Mouse (Mus musculus): ENCODE measurements at regions not wholly inside any gene's neighbourhood (a gene's known extent, or its start where the extent isn't known, plus 50 kb on each side); places are given as distances from the start of the nearest gene placed in this dataset.

DNA sequence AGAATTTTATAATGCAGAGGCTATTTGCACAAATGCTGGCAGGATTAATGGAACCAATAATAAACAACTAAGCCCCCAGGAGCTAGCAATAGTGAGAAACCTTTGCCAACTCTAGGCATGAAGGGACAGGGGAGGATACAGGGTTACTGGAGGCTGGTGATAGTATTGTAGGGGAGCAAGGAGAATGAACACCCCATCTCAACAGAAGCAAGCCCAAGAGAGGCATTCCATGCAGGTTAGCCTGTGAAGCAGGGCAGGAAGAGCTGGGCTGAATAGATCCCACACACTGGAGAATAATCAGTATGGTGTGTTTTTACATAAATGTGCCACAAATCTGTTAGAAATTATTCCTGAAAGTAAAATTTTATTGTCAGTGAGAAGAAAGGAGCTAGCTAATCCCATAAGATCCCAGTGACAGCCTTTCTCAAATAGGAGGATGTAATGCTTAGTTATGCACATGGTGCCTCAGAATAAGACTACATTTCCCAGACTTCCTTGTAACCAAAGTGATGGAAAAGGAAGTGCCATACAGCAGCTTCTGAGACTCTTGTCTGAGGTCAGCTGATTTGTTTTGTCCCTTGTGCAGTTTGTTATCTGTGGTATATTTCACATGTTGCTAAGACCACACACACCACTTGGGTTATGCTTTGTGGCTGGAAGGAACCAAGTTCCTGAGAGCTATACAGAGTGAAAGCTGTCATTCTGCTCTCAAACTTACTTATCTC is 111.1 kb downstream of the Ccdc71l start:
- no peak for DNase-seq

DNA sequence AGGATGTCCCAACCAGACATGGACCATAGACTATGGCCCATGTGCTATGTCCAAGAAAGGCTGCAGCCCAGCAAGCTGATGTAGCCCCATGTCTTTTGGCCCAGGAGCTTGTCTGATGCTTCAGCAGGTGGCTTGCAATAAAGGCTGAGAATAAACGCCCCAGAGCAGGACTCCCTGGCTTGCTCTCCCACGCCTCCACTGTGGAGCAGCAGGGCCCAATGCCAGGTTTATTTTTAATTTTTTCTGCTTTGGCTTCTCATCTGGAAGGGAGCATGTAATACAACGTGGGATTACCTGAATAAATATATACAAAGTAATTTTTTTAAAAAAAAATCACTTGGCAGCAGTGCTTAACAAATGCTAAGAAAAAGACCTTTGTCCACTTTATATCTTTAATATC is 125.7 kb downstream of the Ccdc71l start:
- no peak for DNase-seq

DNA sequence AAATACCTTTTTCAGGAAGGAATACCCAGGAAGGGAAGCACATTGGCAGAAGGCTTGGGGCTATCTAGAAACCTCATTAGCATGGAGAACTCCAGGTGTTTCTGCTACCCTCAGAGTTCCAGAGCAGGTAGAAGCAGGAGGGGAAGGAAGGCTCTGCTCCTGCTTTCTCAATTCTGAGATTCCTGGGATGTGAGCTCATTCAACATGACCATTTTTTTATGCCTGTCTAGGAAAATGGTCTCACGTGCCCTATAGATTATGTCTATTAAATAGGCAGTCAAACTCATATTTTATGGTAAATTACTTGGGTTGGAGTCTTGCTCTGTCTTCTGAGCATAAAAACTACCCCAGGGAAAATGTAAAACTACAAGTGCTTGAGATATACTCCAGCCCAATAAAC is 130.2 kb downstream of the Ccdc71l start:
- DNase-seq: no peak

DNA sequence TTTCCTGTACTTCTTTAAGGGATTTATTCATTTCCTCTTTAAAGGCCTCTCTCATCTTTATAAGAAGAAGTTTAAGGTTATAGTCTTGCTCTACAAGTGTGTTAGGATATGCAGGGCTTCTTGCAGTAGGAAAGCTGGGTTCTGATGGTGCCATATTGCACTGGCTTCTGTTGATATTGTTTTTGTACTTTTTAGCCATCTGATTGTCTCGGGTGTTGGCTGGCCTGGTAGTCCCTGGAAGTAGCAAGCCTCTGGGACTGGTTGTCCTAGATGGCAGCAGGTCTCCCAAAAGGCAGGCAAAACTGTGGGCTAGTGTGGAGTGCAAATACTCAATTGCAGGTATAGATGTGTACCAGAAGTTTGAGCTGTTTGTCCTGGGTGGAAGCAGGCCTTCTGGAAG is 147.1 kb downstream of the Ccdc71l start:
- DNase-seq: no peak

DNA sequence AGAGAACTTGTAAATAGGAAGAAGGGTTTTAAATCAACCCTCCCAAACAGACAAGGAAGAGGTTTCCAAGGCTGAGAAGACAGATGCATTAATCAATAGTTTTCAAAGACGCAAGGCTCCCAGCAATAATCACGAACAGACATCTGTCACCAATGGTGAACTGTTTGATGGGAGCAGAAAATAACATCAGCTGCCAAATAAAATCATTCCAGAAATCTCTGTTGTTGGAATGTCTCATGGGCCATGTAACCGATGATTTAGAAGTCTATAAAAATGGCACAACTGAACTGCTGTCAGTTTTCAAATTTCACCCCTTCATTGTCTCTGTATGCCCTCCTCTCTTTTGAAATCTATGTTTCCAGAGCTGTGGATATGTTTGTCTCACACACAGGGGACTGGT is 152.7 kb downstream of the Ccdc71l start:
- no peak for DNase-seq

DNA sequence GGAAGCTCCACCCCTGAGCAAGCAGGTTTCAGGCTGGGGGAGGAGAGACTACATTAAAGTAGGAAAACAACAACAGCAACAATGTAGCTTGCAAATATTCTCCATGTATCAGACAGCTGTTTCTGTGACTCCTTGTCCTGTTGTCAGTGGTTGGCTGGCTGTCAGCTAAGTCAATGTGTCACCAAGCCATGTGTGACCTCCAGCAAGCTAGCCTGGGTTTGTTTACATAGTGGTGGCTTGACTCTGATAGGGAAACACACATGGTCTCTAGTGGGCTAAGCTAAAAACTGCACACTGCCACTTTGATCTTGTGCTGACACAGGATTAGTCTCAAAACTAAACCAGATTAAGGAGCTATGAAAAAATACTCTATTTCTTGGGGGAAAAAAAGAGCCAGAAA is 155.1 kb downstream of the Ccdc71l start:
- DNase-seq: peak; percentile 8

DNA sequence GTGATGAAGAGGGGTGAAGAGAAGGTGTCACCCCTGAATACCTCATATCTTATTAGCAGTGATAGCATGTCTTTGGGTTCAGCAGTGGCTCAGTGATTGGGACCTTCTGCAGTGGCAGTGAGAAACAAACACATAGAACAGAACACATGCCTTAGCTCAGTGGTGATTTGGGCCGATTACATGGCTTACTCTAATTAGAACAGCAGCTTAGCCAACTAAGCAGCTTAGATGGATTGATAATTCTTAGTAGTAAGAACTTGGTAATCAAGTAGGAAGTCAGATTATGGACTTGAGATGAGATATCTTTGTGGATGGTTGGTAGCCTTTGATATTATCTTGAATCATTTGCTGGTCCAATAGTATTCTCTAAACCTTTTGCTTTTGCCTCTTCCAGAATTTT is 167.0 kb downstream of the Ccdc71l start:
- no peak for DNase-seq

DNA sequence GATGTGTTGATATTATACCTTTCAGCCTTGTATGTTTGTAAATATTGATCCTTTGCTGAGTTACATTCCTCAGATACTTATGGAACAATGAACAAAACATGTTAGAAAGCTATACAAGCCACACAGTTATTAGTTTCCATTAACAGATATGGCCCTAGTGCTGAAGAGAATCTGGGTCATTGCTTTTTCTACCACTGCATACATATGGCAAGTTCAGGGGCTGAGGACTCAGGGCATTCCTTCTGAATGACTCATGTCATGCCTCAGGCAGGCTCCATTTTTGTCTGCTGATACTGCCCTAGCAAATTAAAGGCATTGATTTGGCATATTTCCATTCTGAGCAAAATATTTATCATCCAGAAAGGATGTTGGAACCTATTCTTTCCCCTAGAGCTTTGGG is 167.9 kb downstream of the Ccdc71l start:
- no peak for DNase-seq

DNA sequence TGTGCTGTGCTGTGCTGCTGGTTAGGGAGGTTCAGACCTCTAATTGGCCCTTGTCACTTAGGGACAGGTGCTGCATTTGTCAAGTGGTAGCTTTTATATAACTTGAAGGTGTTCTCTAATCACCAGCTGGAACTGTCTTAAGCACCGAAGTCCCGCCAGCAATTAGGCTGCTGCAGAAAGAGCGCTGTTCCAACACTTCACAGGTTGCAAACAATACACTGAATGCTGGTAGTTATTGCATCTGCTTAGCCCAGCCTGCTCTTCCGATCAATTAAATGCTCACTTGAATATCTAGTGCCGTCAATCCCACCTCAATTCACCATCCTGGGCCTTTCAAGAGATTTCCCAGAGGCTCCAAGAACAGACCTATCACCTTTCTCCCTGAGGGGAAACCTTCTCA is 175.3 kb downstream of the Ccdc71l start:
- no peak for DNase-seq

DNA sequence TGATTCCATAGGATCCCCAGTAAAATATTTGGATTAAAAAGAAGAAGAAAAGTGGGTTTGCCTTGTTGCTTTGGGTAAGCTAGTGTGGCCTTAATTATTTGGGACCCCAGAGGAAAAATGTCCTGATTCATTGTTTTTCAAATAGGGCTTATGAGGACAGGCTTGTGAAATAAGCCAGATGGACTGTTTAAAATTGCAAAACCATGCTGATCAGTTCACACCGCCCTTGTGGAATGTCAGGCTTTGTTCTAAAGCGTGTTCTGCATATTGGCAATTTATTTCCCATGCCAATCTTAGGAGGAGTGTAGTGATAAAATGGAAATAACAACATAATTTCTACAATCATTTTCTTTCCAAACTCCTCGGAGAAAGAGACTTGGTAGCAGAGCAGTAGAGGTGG is 189.3 kb downstream of the Ccdc71l start:
- DNase-seq: no peak

DNA sequence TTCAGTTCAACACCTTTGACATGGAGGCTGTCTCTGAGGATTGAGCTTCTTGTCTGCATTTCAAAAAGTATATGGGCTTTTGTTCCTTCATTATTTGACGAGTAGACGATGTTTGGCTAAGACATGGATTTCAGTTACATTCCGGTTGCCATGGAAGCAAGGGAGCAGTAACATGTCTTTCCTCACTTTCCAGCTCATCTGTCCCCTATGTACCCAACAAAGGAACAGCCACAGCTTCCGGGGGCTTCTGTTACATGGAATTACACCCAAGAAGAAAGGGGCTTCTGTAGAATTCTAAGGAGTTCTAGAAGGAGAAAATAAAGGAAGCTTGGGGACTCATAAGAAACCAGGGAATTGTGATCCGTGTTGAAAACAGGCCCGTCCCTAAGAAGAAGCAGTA is 202.8 kb downstream of the Ccdc71l start:
- no peak for DNase-seq

DNA sequence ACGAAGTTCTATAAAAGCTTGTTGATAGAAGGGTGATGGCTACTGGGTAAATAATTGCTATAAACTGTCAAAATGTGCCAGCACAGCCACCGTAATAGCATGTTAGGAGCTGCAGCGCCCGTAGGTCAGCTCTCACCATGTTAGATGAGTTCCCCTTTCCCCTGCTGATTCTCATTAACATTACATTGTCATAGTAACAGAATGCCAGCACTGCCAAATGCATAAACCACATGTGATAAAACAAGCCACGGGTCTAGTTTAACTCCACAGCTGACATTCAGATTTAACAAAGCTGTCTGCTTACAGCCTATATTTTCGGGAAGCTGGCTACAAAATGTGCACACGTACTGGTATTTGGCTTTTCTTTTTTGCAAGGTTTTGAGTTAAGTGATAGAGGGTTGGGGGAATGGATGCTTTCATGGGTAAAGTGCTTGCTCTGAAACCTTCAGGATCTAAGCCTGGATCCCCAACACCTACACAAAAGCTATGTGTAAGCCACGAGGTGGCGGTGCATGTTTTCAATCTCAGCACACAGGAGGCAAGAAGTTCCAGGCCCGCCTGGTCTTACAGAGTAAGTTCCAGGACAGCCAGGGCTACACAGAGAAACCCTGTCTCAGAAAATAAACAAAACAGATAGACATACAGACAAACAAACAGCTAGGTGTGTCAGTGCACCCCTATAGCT is 217.1 kb upstream of the Nampt start:
- DNase-seq: no peak

DNA sequence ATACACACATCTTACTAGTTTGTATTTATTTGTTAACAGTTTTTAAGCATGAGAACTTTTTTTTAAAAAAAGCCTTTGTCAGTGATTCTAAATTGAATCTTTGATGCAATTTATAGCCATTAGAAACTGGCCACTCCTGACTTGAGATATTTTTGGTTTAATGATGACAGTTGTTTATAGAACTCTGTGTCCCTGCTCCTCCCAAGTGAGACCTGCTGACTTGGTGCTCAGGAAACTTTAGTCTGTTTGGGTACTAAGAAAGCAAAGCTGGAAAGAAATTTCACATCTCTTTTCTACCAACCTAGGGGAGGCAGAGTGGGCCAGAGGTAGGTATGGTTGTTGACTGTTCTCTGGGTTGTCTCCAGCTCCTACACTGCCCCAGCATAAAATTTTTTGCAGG is 214.0 kb upstream of the Nampt start:
- DNase-seq: no peak

DNA sequence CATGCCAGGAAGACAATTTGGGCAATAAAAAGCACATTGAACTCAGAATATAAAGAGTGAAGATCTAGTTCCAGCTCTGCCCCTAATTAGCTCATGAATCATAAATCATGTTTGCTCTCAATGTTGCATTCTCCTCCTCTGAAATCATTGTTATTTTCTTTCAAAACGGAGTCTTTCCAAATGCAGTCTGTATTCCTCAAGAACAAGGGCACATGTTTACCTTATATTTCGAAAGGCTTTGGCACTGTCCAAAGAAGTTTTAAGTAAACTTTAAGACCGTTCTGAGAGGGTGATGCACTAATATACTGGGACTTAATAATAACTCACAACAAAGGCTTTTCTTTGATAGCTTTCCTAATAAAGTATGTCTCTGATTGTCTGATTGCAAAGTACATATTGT is 204.3 kb upstream of the Nampt start:
- DNase-seq: no peak

DNA sequence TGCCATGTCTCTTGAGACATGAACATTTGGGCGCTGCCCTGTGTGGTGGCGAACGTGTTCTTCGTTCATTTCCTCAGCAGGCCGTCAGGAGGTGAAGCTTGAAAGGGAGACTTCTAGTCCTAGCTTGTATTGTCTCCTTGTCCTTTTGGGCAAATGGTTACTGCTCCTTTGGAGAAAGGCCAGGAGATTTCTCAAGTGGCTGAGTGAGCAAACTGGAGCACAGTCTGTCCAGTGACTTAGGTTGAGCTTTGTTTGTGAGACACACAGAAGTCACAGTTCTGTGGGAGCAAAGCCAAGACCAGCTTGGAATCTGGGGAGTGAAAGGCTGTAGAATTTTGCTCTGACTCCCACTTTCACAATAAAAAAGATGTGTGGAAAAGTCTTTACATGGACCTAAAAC is 203.3 kb upstream of the Nampt start:
- peak; percentile 72 for DNase-seq

DNA sequence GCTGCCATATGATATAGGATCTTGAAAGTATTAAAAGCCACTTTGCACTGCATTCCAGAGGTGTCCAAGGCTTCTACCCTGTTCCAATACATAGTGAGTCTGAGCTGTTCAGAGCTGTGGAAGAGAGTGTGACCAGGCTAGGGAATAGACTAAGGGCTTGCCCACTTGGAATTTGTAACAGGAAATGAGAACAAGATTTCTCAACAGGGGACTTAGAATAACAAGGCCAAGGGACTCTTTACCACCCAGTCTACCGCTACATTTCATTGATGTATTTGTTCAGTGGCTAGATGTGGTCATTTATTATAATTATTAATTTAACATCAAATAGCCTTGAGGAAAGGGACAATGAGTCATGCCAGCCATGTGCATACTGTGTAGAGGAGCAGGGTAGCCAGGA is 202.3 kb upstream of the Nampt start:
- no peak for DNase-seq

DNA sequence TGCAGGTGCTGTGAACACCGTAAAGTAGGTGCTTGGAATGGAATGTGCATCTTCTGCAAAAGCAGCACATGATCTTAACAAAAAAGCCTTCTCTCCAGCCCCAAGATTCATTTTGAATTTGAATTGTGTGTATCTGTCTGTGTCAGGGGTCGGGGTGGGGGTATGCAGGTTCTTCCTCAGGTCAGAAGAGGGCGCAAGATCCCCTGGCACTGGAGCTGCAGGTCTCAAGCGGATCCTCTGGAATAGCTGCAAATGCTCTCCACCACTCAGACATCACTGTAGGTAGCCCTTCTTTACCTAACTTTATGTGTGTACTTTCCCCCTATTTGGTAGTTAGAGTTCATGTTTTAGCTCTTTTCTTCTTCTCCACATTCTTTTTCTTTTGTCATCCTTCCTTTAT is 199.5 kb upstream of the Nampt start:
- DNase-seq: no peak

DNA sequence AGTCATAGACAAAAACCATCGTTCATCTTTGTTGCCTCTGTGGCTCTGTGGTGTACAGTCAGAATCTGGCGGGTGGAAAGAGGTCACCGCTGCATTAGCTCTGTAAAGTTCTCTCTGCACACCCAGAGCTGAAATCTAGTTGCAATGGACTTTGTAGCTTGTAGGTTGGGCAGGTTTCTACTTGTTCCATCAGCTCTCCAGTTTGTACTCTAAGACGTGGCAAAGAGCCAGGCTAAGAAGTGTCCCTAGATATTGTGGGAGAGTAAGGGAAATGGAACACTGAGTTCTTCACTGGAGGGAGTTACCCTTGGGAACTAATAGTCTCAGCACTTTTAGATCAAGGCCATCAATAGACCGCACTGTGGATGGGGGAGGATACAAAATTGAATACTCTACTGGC is 197.6 kb upstream of the Nampt start:
- peak; percentile 17 for DNase-seq

DNA sequence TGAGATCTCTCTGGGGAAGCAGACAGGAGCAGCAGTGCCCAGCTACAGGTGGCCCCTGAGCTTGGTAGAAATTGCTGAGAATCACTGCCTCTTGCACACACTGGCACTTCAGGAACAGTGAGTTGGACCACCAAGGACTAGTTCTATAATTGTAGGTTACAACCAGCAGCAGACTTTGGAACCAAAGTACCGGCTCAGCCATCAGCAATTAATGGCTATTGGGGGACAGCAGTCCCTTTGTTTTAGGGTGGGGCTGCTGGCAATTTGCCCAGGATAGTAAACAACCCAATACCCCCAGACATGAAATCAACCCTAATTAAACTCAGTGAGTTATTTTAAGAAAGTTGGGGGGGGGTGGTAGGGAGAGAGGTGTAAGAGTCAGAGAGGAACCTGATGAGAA is 190.8 kb upstream of the Nampt start:
- no peak for DNase-seq

DNA sequence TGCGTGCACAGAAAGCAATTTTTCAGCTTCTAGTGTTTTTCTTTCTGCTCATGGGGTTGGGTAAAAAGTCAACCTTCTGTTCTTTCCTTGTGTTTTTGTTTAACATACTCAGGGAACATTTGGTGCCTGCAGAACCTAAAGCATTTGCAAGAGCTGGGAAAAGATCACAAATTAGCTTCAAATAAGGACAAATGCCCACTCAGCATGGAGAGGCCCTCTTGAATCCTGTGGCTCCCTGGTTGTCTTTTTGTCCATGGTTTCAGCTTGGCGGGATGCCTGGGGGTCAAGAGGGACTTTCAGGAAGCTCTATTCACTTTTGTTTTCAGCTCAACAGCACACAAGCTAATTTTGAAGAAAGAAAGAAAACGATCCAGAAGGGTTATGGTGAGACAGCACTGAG is 186.4 kb upstream of the Nampt start:
- DNase-seq: peak; percentile 68

DNA sequence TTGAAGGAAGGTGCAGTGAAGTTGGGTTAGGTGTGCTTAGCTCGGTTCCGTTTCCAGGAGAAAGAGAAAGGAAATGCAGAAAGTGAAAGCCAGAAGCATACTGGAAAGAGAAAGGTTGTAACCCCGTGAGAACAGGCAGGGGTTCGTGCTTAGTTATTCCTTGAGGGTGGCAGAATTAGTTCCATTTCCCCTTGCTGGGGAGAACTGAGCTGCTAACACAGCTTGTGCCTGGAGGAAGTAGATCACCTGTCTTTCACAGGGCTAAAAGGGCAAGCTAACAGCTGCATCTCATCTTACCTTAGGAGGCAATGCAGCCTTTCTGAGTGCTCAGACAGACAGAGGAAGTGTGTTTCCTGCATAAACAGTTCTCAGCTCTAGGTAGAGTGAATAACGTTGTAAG is 184.3 kb upstream of the Nampt start:
- DNase-seq: no peak

DNA sequence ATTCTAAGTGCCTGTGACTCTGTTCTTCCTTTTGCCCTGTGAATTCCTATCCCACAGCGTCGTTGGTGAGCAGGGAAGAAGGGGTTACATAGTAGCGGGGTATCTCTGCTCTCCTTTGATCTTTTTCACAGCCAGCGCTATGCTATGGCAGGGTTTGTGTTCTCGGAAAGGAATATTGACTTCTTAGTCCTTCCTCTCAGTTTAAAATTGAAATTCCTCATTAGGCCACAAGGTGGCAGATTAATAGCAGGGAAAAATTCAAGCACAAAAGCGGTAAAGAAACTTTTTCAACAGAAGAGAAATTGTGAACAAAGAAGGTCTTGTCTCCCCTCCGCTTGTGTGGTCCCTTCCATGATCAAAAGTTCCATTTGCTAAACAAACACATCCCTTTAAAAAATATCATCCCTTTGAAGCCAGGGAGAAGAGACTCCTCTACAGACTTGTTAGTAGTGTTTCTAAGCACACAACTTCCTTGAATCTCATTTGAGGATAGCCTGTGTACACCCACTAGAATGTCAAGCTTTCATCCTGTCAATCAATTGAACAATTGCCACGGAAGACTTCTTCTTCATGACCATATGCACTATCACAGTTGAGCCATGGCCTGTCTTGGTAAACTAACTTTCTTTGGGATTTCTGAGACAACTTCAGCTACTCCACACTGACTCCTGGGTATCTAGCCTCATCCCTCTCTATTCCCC is 181.8 kb upstream of the Nampt start:
- peak; percentile 36 for DNase-seq

DNA sequence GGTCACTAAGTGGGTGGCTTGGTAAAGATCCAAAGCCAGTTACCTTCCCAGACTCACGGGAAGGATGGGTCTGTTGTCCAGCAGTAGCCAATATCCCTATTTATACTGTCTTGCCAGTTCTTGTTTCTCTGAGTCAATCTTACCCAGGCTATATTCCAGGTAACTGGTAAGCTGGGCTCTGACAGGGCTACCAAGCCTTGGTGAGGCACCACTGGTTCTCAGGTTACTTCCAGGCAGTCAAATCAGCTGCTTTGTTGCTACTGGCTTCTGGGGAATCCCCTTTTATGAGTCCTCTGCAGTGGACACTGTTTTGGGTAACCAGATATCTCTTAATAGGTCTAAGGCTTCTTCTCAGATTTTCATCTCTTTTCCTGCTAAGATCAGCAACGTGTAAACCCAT is 178.8 kb upstream of the Nampt start:
- DNase-seq: no peak

DNA sequence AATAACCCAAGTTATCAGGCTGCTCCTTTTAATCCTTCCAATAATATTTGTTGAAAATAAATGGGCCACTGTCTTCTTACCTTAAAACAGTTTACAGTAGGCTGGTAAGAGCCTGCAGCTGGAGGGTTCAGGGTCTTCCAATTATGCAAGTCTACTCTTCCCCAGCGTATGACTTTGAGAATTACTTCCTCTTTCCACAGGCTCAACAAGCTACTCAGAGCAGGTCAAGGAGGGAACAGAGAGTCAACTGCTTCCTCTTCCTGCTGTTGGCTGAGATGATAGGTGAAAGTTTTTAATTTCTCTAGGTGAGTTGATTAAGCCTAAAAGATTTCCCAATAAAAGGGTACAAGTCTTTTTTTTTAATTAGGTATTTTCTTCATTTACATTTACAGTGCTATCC is 176.9 kb upstream of the Nampt start:
- no peak for DNase-seq

Data from lung, postnatal 14 days (tissue).